Mouse (Mus musculus) B cell, adult 2 months (primary cell): ENCODE results near the gene Rftn2.
A peak's percentile ranks its signal among the peaks of the same experiment; 100 is the strongest.
"Not testable (repeated sequence)": the region's sequence is repeated elsewhere in the genome, so short reads cannot be mapped to it uniquely, and the experiment has no call there.

Experiments used
- DNase-seq, 2 experiments: peaks; one replicate each; pipeline ENCODE4 v3.0.0; 2022

The Rftn2 gene

DNA sequence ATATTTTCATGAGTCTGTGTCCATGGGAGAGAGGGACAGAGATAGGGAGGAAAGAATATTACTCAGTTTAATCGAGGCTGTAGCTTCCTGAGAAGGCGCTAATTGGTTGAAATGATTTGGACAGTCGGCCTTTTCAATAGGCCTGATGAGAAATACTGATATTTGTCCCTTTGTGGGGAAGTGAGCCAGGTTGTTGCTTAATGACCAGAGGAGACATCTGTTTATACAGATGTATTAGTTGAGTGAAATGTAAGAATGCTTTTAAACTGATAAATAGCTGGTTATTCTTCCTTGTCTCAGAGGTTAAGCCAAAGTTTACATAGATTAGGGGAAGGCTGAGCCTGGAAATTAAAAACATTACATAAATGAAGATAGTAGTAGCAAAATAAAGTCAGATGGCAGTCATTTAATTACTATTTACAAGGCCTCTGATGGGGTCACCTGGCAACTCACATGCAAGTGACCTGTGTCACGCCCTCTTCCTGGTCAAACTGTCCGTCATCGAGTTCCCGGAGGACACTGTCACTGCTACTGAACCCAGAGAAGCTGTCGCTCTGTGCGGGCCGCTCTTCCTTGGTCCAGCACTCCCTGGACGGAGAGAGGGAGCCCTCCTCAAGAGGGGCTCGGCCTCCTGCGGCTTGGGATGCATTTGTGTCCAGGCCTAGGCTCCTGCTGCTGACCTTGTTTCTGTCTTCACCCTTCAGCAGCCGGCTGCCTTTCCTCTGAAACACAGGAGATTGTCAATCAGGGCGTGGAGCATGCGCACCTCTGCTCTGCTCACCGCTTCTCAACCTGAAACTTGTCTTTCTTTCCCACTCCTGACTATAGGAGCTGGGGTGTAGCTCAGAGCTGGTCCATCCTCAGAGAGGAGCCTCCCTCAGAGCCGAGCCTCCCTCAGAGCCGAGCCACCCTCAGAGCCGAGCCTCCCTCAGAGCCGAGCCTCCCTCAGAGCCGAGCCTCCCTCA lies 54.9 kb downstream of the Rftn2 start:
- no peak for DNase-seq

DNA sequence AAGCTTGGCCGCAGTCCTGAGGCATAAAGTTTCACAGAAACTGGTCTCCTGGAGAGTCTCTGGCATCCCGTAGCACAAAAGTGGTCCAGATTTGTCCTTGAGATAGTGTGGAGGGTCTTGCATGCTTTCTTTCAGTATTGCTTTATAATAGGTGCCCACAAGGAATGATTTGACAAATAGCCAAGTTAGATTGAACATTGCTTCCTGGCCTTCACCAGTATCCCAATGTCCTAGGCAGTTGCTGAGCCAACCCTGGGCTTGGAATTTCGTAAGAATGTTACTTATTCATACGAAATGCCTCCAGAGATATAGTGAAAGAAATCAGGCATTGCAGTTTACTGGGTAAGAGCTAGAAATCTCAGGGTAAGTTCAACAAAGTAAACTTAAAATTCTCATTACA lies 58.0 kb downstream of the Rftn2 start:
- DNase-seq: no peak

DNA sequence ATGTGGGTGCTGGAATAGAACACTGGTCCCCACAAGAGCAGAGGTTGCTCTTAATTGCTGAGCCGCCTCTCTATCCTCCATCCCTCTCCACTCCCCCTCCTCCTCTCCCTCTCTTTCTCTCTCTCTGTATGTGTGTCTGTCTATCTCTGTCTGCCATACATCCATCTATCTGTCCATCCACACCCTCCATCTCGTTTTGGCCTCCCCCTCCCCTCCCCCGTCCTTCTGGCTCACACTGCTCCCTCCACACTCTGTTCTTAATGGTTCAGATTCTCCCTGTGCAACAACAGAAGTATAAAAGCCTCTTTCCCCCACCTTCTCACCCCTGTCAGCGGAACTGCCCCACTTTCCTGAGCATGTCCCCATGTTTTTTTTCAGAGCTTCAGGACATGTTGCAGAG lies 59.0 kb downstream of the Rftn2 start:
- DNase-seq: no peak

DNA sequence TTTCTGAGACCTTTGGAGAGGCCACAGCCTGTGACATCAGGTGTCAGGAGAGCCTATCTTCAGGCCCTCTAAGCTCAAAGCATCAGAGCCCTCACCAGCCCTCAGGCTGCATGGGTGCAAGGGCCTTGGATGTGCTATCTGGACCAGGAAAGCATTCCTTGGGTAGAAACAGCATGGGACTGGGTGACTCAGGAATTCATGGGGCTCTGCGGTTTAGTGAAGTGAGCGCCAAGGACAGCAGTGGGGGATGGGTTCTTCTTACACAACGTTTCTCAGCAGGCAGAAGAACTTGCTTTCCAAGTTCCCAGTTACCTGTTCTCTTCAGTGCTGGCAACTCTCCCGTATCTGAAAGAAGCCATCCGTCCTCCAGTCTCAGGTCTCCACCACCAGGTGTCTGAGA lies 62.6 kb downstream of the Rftn2 start:
- DNase-seq: no peak

DNA sequence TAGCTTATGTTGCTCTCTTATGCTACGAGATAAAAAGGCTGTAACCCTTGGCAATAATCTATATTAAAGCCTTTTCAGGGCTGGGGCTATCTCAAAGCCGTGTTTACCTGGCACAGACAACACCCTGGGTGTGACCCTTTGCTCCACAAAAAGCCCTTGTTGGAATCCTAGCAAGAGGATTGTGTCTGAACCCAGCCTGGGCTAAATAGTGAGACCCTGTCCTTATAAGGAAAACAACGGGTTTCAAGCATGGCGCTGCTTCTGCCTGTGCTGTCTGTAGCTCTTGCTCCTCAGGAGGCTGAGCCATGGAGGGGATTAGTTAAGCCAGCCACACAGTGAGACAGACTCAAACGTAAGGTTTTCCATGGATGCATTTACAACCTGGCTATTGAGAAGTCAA lies 63.8 kb downstream of the Rftn2 start:
- no peak for DNase-seq

DNA sequence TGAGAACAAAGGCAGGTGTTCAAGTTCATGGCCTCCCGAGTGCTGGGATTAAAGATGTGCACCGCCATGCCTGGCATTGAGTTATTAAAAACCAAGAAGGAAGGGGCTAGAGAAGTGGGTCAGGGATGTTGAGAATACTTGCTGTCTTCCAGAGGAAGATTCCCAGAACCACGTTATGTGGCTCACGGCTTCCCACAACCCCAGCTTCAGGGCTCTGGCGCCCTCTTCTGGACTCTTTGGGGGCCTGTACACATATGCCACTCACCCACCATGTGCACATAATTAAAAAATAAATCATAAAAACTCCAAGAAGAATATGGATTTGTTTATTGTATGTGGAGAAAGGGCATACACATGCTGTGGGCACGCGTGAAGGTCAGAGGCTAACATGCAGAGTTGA lies 64.7 kb downstream of the Rftn2 start:
- DNase-seq: peak; percentile 36 to 39

DNA sequence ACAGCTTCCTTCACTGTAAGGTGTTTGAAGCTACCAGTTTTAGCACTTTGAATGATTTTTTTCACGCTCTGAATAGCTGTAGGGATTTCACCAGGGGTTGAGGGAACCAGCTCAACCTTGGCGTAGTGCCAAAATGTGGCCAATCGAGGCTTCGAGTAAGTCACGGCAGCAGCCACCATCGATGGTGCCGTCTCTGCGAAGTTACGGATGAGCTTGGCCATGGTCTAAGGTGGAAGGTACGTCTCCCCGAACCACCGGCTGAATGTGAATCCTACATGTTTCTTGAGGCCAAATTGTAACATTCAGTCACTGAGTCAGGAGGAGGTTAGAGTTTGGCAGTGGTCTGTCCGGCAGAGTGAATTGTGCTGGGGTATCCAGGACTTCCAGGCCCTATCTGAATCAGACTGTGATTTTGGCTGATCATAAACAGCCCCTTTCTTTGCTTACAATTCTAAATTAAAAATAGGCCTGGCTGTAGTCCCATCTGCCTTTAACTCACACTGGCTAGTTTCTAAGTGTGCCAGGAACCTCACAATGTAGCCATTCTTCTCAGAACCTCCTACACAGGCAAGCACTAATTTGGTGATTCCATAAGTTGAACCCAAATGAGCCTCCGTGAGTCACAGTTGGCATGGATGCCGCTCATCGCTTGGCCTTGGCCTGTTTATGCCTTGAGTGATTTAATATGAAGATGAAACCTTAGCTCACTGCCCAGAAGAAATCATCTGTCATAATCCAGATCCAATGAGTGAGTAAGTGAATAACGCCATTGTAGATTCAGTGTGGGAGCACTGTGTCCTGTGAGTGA lies 65.5 kb downstream of the Rftn2 start:
- no peak for DNase-seq

DNA sequence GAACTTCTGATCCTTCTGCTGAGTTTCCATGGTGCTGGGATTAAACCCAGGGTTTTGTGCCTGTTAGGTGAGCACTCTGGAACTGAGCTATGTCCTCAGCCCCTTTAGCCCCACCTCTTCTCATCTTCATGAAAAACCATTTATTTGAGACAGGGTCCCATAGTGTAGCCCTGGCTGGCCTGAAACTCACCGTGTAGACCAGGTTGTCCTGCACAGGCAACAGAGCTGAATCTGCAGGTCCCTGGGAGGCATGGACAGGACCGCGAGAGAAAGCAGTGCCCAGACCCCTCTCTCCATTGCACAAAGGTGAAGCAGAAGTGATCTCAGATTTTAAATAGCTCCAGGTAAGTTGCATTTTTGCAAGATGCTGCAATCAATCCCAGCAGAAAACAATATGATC lies 66.4 kb downstream of the Rftn2 start:
- DNase-seq: no peak

DNA sequence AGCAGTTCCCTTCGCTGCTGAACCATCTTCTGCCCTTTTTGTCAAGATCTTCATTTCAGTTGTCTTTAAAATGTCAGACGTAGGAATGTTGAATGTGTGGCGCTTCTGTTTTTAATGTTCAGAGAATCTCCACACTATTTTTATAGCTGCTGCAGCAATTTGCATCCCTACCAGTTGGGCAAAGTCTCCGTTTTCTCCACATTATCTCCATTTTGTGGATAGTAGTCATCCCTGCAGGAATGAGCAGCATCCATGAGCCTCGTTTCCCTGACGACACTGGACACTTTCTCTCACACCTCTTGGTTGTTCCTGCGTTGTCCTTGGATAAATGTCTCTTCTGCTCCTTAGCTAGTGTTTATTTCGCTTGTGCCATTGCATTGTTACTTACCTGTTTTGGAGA lies 67.8 kb downstream of the Rftn2 start:
- DNase-seq: no peak

DNA sequence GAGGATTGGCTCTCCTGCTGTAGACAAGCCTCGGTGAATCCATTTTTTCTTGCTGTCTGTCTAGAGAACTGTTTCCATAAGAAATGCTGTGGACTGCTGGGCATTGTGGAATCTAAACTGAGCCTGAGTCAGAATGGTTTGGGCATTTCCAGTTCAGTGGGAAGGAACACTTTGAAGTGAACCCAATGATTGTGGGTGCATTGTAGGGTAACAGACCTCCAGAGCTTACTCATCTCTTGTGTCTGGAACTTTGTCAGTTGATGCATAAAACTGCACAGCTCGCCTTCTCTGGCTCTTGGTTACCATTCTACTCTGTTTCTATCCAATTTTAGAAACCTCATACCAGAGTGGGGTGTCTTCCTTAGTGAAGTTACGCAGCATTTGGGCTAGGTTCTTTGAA lies 68.4 kb downstream of the Rftn2 start:
- DNase-seq: no peak

DNA sequence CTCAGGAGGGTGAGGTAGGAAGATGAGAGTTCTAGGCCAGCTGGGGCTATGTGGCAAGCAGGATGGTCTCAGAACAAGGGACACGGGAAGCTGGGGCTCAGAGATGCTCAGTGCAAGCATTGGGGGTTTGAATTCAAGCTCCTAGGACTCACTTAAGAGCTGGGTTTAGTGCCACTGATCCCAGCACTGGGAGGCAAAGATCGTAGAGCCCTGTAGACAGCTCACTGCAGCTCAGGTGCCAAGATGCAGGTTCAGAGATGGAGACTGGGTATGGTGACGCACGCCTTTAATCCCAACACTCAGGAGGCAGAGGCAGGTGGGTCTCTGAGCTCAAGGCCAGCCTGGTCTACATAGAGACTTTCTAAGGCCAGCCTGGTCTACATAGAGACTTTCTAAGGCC lies 69.3 kb downstream of the Rftn2 start:
- DNase-seq: no peak

DNA sequence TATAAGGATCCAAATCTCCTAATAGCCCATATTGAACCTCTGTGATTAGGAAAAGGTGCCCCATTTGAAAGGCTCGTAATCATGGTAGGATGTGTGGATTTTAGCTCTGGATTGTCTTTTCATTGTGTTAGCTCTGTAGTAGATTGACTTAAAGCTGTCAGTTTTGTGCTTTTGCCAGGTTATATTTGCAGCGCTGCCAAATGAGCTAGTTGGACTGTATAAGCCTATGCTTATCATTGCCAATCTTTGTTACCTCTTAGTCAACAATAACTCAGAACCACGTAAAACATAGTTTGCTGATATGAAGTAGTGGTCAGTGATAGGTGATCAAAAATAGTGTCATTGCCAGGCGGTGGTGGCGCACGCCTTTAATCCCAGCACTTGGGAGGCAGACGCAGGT lies 81.0 kb downstream of the Rftn2 start:
- DNase-seq: no peak

DNA sequence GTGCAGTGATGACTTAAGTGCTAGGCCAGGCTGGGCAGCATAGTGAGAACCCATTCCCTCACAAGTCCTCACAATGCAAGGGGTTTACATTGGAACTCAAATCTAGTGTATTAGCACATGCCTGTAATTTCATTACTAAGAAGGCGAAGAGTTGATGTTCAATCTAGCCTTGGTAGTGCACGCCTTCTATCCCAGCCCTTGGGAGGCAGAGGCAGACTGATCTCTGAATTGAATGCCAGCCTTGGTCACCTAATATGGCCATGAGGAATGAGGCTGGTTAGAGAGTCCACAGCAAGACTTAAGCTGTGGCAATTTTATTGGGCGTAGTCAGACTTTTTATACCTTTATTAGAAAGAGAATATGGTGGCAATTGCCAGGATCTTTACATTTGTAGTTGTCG lies 82.2 kb downstream of the Rftn2 start:
- no peak for DNase-seq

DNA sequence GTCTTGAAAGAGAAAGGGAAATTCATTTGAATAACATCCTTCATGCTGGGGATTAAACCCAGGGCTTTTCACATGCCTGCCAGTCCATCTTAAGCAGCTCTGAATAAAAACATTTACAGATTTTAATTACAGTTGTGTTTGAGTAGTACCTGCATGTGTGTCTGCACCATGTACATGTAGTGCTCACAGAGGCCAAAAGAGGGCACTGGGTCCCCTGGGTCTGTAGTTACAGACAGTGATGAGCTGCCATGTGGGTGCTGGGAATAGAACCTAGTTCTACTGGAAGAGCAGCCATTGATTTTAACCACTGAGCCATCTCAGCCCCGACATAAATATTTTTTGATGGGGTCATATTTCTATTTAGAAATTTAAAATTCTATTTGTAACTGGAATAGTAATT lies 90.7 kb downstream of the Rftn2 start:
- DNase-seq: peak; percentile 32 to 42

DNA sequence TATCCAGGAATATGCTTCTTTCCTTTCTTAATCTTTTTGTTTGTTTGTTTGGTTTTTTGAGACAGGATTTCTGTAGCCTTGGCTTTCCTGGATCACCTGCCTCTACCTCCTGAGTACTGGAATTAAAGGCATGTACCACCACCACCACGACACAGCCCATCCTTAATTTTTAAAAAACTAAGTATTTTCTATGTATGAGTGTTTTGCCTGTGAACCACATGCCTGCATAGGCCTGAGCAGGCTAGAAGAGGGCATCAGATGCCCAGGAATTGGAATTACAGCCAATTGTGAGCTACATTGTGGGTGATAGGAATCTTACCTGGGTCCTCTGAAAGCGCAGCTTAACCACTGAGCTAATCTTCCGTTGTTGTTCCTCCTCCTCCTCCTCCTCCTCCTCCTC lies 92.3 kb downstream of the Rftn2 start:
- no peak for DNase-seq

DNA sequence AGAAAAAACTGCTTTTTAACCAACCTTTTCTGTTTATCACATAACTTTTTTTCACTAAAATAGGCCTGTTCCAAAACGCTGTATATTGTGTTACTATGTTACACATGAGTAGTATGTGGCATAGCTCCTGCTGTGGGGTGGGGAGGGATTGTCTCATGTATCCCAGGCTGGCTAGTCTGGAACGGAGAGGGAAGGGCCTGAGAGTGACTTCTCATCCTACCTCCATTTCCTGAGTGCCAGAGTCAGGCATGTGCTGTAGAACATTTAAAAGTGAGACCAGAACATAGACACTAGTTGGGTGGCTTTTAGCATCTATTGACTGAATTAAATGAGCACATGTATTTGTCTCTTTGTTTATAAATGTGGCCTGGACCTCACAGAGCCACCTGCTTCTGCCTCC lies 93.4 kb downstream of the Rftn2 start:
- DNase-seq: no peak

DNA sequence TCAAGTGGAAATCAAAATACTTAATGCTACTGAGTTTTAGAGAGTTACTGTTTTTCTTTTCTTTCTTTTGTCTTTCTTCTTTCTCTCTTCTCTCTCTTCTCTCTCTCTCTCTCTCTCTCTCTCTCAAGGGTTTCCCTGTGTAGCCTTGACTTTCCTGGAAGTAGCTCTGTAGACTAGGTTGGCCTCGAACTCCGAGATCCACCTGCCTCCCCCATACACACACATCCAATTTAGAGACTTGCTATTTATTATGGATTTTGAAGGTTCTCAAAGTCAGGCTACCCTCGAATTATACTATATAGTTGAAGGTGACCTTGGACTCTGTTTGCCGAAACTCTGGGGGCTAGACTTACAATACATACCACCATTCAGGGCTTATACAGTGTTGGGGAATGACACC lies 94.3 kb downstream of the Rftn2 start:
- DNase-seq: no peak

DNA sequence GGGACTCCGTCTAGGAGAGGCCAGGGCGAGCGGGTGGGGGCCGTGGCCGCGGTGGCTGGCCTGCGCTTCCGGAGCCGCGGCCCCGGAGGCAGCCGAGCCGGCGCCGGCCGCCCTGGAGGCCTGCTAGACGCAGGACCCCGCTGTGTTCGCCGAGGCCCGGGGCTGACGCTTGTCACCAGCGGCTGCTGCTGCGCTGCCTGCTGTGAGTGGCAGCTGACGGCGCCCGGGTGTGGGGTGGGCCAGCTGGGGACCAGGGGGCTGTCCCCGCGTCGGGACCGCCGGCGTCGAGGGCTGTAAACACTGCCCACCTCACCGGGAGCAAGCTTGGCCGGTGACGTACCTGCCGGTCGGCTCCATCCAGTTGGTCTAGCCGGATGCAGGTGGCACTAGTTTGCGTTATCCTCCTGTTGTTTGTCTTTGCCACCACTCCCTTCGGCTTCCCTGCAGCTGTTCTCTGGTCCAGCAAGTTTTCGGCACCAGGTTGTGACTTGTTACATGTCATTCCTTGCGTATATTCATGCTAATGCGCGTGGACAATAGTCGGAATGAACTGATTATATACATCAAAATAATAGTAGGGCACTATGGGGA lies 95.1 kb downstream of the Rftn2 start:
- peak; percentile 81 for DNase-seq

DNA sequence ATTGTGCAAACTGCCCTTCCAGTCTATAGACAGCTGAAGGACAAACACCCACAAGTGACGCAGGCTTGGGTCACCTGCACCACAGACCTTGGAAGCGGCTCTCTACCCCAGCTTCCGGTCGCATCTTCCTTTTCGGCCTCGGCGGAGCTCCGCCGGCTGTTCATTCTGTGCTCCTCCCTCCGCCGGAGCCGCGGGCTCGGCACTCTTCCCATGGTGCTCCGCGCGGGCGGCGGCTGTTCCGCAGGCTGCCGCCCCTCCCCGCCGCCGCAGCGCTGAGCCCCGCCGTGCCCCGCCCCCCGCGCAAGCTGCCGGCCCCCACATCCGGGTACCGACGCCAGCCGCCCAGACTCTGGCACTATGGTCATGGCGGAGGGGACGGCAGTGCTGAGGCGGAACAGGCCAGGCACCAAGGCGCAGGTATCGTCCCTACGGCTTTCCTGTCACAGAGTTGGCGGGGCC lies 95.6 kb downstream of the Rftn2 start, which contains the start of gene Mob4:
Gene Mob4, plus strand, starts transcription at position 289 of the 459 bp plus-strand sequence.
- peak; percentile 93 to 94 for DNase-seq

DNA sequence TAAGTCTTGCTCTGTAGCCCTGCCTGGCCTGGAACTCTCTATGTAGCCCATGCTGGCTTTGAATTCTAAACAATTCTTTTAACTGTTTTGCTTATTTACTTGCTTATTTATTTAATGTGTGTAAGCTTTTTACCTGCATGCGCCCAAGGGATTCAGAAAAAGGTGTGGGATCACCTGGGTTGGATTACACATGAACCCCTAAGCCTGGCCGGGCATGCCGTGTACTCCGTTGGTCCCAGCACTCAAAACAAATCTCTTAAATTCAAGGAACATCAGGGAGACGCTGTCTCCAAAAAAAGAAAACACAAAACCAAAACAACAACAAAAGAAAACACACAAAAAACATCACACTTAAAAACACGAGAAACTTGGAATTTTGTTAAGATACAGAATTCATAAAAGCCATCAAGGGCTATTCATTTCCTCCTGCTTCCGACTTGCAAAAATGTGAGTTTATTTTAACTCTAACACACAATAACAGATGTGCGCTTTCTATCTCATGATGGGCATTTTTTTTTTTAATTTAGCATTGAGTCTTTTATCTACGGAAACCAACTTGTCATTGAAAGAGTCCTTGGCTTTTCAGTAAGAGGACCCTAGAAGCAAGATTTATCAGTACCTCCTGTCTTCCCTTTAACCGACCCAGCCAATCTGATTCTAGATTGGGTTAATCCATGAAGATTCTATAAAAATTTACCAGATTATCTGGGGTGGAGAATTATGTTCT lies 96.2 kb downstream of the Rftn2 start:
- no peak for DNase-seq

DNA sequence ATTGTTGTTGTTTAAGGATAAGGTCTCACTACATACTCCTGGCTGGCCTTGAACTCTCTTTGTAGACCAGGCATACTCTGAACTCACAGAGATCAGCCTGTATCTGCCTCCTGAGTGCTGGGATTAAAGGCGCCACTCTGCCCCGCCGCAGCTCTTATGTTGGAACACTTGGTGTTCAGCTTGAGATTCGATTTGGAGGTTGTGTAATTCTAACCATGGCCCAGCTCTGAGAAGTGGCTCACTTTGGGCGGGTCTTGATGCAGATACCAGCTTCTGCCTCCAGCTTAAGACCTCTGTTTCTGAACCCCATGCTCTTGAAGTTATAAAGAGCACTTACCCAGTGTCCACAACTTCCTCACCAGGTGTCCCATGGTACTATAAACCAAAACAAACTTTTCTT lies 96.9 kb downstream of the Rftn2 start:
- no peak for DNase-seq

DNA sequence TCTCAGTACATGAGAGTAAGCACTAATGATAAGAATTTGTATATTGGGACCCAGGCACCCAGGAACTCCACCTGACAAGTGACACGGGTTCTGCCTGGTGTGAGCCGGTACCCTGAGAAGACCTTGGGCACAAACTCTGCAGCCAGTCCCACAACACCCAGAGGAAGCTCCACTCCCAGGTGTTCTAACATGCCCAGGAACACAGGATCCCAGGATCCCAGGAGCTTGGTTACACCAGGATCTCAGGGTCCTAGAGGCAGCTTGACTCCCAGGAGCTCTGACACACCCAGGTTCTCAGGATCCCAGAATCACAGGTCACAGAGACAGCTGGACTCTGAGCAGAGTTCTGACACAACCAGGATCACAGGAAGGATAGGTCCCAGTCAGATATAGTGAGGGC lies 102.4 kb downstream of the Rftn2 start:
- DNase-seq: not testable (repeated sequence)

DNA sequence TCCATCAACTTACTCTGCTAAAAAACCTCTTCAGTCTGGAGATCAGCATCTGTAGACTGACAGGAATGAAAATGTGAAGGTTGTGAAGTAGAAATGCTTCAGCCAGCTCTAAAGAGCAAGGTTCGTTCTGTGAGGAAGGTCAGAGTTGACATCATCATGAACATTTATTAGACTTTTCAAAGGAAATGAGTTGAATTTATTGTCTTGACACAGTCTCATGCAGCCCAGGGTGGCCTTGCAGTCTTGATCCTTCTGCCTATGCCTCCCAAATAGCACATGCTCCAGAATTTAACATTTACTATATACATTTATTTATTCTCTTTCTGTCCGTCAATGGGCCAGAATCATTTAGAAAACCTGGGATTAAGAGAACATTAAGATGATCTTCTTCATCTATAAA lies 103.0 kb downstream of the Rftn2 start:
- DNase-seq: no peak
